Mouse (Mus musculus): ENCODE data around the gene Iqcm. TPM values are rescaled to one million over a fixed set of nuclear protein-coding genes. Genes with fewer than 3 reads are reported as not detected.
"Not testable (repeated sequence)": the region's sequence is repeated elsewhere in the genome, so short reads cannot be mapped to it uniquely, and the experiment has no call there.

The Iqcm gene
- not detected in 2 replicates for polyA plus RNA-seq (2012; ENCODE audit: insufficient read depth, insufficient read length, missing spikeins)

DNA sequence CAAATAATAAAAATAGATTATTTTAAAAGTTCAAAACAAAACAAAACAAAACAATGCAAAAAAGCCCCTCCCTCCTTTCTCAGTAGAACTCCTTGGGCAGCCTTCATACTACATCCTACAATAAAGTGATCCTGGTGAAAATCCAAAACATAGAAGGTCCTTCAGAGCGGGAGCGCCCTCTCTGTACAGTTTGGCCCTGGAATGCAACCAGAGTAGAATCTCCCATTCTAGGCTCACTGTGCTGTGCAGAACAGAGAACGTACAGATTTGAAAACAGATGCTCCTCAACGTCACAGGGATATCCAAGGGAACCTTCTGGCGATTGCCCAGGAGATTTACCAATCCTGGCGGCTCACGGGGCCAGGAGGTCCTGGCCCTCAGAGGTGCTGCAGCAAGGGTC, at the start of gene Iqcm:
Gene Iqcm (plus strand): TSS at position 301 of the 400 bp plus-strand sequence.
- TF ChIP-seq CTCF (IDR thresholded peaks at IDR 0.05; ENCODE audit: low read depth, low read length), result no peak
- TF ChIP-seq POLR2A (IDR thresholded peaks at IDR 0.05; ENCODE audit: borderline replicate concordance, low read depth, low read length), result no peak
- Histone ChIP-seq H3K4me1 (ENCODE audit: control insufficient read depth, insufficient read depth, low read length) (no peaks in the 10 kb centered on the region), H3K4me3 (ENCODE audit: insufficient read depth, low read length) (no peak within 1 kb of the TSS), H3K27ac (ENCODE audit: insufficient read depth, low read depth, low read length) (no peak within 1 kb of the TSS)

DNA sequence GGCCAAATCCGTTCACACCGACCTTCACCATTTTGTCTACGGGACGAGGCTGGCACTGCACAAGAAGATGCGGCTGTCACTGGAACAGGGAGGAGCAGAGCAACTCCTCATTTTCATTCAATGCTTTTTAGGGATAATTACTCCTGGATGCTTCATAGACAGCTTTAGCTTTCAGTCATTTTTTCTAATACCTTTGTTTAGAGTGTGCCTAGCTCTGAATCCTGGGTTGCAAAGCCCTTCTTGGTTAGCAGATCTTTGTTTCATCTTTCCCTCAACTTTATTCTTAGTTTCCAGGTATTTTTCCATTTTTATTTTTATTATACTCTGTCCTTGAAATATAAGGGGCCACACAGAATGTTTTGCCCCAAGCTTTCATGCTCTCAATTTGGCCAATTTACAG, 42.0 kb upstream of the Iqcm start, which contains the start of gene Gm10358:
Gene Gm10358 (minus strand): TSS at position 101 of the 400 bp plus-strand sequence.
- H3K4me3 ChIP-seq (ENCODE audit: insufficient read depth, low read length), result no peak within 1 kb of the TSS
- TF ChIP-seq CTCF (IDR thresholded peaks at IDR 0.05; ENCODE audit: low read depth, low read length) (no peak), POLR2A (IDR thresholded peaks at IDR 0.05; ENCODE audit: borderline replicate concordance, low read depth, low read length) (no peak)
- H3K4me1 ChIP-seq (ENCODE audit: control insufficient read depth, insufficient read depth, low read length), result no peaks in the 10 kb centered on the region
- H3K27ac ChIP-seq (ENCODE audit: insufficient read depth, low read depth, low read length), result no peak within 1 kb of the TSS

DNA sequence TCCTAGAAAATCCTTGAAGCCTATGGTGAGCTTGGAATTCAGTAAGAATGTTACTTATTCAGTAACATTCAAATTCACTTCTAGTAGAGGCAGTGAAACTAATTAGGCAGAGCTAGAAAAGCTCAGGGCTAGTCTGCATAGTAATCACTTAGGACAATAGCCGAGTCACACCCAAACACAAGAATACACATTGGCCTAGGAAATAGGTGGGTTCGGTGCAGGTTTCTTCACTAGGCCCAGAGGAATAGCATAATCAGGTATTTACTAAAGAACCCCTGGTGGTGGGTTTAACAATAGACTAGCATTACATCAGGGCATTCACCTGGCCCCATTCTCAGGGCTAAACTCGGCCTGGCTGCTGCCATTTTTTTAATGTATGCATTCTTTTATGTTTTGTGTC, 32.8 kb upstream of the Iqcm start:
- H3K27ac ChIP-seq (ENCODE audit: insufficient read depth, low read depth, low read length); H3K4me3 ChIP-seq (ENCODE audit: insufficient read depth, low read length); H3K4me1 ChIP-seq (ENCODE audit: control insufficient read depth, insufficient read depth, low read length): not testable (repeated sequence)

- Histone ChIP-seq H3K4me1 (ENCODE audit: control insufficient read depth, insufficient read depth, low read length) (no peaks in the 10 kb centered on the region), H3K27ac (ENCODE audit: insufficient read depth, low read depth, low read length) (no peak overlapping the region), H3K4me3 (ENCODE audit: insufficient read depth, low read length) (no peak overlapping the region)
- TF ChIP-seq CTCF (IDR thresholded peaks at IDR 0.05; ENCODE audit: low read depth, low read length) (no peak), POLR2A (IDR thresholded peaks at IDR 0.05; ENCODE audit: borderline replicate concordance, low read depth, low read length) (no peak)
Measured at GRCm38 (mm10) chr8:75476756-75477155, 28.3 kb downstream of the Iqcm start.

GRCm38 (mm10) chr8:75489035-75489678, 40.7 kb downstream of the Iqcm start:
- Histone ChIP-seq H3K4me3 (ENCODE audit: insufficient read depth, low read length) (no peak overlapping the region), H3K27ac (ENCODE audit: insufficient read depth, low read depth, low read length) (no peak overlapping the region), H3K4me1 (ENCODE audit: control insufficient read depth, insufficient read depth, low read length) (no peaks in the 10 kb centered on the region)
- no peak for TF ChIP-seq POLR2A (IDR thresholded peaks at IDR 0.05; ENCODE audit: borderline replicate concordance, low read depth, low read length)
- TF ChIP-seq CTCF (IDR thresholded peaks at IDR 0.05; ENCODE audit: low read depth, low read length), result no peak

DNA sequence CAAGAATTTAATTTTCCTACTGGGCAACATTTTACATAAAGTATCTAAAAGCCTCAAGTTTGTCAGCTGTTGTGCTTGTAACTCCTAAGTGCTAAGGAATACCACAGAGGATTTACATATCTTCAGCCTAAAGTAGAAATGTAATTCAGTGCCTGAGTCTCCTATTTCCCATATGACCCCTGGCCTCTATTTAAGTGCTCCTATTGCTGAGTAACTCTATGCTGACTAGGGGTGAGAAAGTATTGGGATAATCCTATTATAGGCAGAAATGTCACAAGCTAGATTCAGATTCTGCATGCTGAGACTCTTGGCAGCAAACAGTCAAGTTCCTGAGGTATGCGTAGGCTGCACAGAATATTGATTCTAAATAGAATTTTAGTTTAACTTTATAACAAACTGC, 60.8 kb downstream of the Iqcm start:
- Histone ChIP-seq H3K4me3 (ENCODE audit: insufficient read depth, low read length) (no peak overlapping the region), H3K27ac (ENCODE audit: insufficient read depth, low read depth, low read length) (no peak overlapping the region), H3K4me1 (ENCODE audit: control insufficient read depth, insufficient read depth, low read length) (no peaks in the 10 kb centered on the region)
- TF ChIP-seq CTCF (IDR thresholded peaks at IDR 0.05; ENCODE audit: low read depth, low read length) (no peak), POLR2A (IDR thresholded peaks at IDR 0.05; ENCODE audit: borderline replicate concordance, low read depth, low read length) (no peak)

GRCm38 (mm10) chr8:75513786-75514185, 65.3 kb downstream of the Iqcm start:
- no peak overlapping the region for H3K27ac ChIP-seq (ENCODE audit: insufficient read depth, low read depth, low read length)
- no peak for TF ChIP-seq POLR2A (IDR thresholded peaks at IDR 0.05; ENCODE audit: borderline replicate concordance, low read depth, low read length)
- no peak for TF ChIP-seq CTCF (IDR thresholded peaks at IDR 0.05; ENCODE audit: low read depth, low read length)
- no peaks in the 10 kb centered on the region for H3K4me1 ChIP-seq (ENCODE audit: control insufficient read depth, insufficient read depth, low read length)
- no peak overlapping the region for H3K4me3 ChIP-seq (ENCODE audit: insufficient read depth, low read length)

DNA sequence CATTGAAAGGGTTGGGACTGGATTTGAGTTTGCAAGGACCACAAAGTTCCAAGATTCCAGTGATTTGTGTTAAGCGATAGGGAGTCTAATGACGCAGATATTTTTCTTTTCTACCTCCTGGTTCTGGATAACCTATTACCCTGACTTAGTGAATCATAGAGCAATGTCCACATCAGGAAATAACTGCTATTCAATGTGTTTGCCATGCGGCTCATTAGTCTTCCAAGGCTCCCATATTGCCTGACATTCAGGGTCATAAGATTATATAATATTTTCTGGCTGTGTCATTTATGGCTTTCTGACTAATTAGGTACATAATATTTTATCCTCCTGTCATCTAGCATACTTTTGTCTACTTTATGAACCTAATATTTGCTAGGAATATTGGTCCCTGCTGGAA, 100.8 kb downstream of the Iqcm start:
- no peaks in the 10 kb centered on the region for H3K4me1 ChIP-seq (ENCODE audit: control insufficient read depth, insufficient read depth, low read length)
- H3K27ac ChIP-seq (ENCODE audit: insufficient read depth, low read depth, low read length), result no peak overlapping the region
- no peak overlapping the region for H3K4me3 ChIP-seq (ENCODE audit: insufficient read depth, low read length)
- TF ChIP-seq POLR2A (IDR thresholded peaks at IDR 0.05; ENCODE audit: borderline replicate concordance, low read depth, low read length) (no peak), CTCF (IDR thresholded peaks at IDR 0.05; ENCODE audit: low read depth, low read length) (no peak)

GRCm38 (mm10) chr8:75596281-75596680, 147.8 kb downstream of the Iqcm start:
- TF ChIP-seq POLR2A (IDR thresholded peaks at IDR 0.05; ENCODE audit: borderline replicate concordance, low read depth, low read length) (no peak), CTCF (IDR thresholded peaks at IDR 0.05; ENCODE audit: low read depth, low read length) (no peak)
- Histone ChIP-seq H3K4me1 (ENCODE audit: control insufficient read depth, insufficient read depth, low read length) (no peaks in the 10 kb centered on the region), H3K27ac (ENCODE audit: insufficient read depth, low read depth, low read length) (no peak overlapping the region), H3K4me3 (ENCODE audit: insufficient read depth, low read length) (no peak overlapping the region)

- Histone ChIP-seq H3K4me1 (ENCODE audit: control insufficient read depth, insufficient read depth, low read length) (no peaks in the 10 kb centered on the region), H3K27ac (ENCODE audit: insufficient read depth, low read depth, low read length) (no peak overlapping the region), H3K4me3 (ENCODE audit: insufficient read depth, low read length) (no peak overlapping the region)
- TF ChIP-seq POLR2A (IDR thresholded peaks at IDR 0.05; ENCODE audit: borderline replicate concordance, low read depth, low read length) (no peak), CTCF (IDR thresholded peaks at IDR 0.05; ENCODE audit: low read depth, low read length) (no peak)
Measured at GRCm38 (mm10) chr8:75642958-75643357, 194.5 kb downstream of the Iqcm start.

Data from bone marrow macrophage, adult 2 months (primary cell).